Mouse (Mus musculus): ENCODE measurements around the gene Cyp1b1. TPM values are rescaled to one million over a fixed set of nuclear protein-coding genes. Genes with fewer than 3 reads are reported as not detected.

The Cyp1b1 gene
- total and polyA plus RNA-seq, 2 experiments: 0.34 to 0.37 TPM

- WGBS: 85% methylated on average over 7 of the region's 7 CpGs
- no peaks in the 10 kb centered on the region for H3K79me2 ChIP-seq (ENCODE audit: control insufficient read depth, insufficient read depth, low read length)
- no peaks in the 10 kb centered on the region for H3K36me3 ChIP-seq (ENCODE audit: control insufficient read depth, insufficient read depth, low read length)
- no peak for DNase-seq (ENCODE audit: extremely low read depth, low read depth, low spot score)
- H3K9ac ChIP-seq (ENCODE audit: low read depth, low read length): no peak overlapping the region
- no peaks in the 10 kb centered on the region for H3K27me3 ChIP-seq (ENCODE audit: control insufficient read depth, insufficient read depth, low read length)
- no peak overlapping the region for H3K4me3 ChIP-seq (ENCODE audit: insufficient read depth, low read depth, low read length)
- H3K27ac ChIP-seq (replicated peaks; ENCODE audit: insufficient read depth, low read depth, low read length): no peak overlapping the region
- no peak for TF ChIP-seq CTCF (IDR thresholded peaks at IDR 0.05; ENCODE audit: low read depth, low read length)
- H3K4me1 ChIP-seq (ENCODE audit: control insufficient read depth, insufficient read depth, low read length): no peaks in the 10 kb centered on the region
Measured at GRCm38 (mm10) chr17:79720681-79721080, 5.8 kb upstream of the Cyp1b1 start.

GRCm38 (mm10) chr17:79715649-79716143, 835 bp upstream of the Cyp1b1 start:
- peaks cover 17% of the 10 kb centered on the region for H3K27me3 ChIP-seq (ENCODE audit: control insufficient read depth, insufficient read depth, low read length)
- no peak overlapping the region for H3K9ac ChIP-seq (ENCODE audit: low read depth, low read length)
- H3K4me3 ChIP-seq (ENCODE audit: insufficient read depth, low read depth, low read length): peak overlapping the region; percentile 32; the same call in 1 of the 2 replicates
- TF ChIP-seq CTCF (IDR thresholded peaks at IDR 0.05; ENCODE audit: low read depth, low read length): peak; percentile 96
- TF ChIP-seq POLR2A (IDR thresholded peaks at IDR 0.05; ENCODE audit: extremely low read depth, insufficient read depth, low read length): no peak
- no peak overlapping the region for H3K27ac ChIP-seq (replicated peaks; ENCODE audit: insufficient read depth, low read depth, low read length)
- no peaks in the 10 kb centered on the region for H3K79me2 ChIP-seq (ENCODE audit: control insufficient read depth, insufficient read depth, low read length)
- H3K4me1 ChIP-seq (ENCODE audit: control insufficient read depth, insufficient read depth, low read length): peaks cover 3% of the 10 kb centered on the region; the same call in 1 of the 2 replicates
- DNase-seq (ENCODE audit: extremely low read depth, low read depth, low spot score): peak; percentile 67
- 1% methylated on average over 42 of the region's 42 CpGs for WGBS
- no peaks in the 10 kb centered on the region for H3K36me3 ChIP-seq (ENCODE audit: control insufficient read depth, insufficient read depth, low read length)

GRCm38 (mm10) chr17:79714368-79714895, 429 bp downstream of the Cyp1b1 start:
- H3K4me1 ChIP-seq (ENCODE audit: control insufficient read depth, insufficient read depth, low read length): peaks cover 3% of the 10 kb centered on the region; the same call in 1 of the 2 replicates
- H3K27me3 ChIP-seq (ENCODE audit: control insufficient read depth, insufficient read depth, low read length): peaks cover 21% of the 10 kb centered on the region
- H3K79me2 ChIP-seq (ENCODE audit: control insufficient read depth, insufficient read depth, low read length): no peaks in the 10 kb centered on the region
- 5% methylated on average over 16 of the region's 16 CpGs for WGBS
- no peak overlapping the region for H3K9ac ChIP-seq (ENCODE audit: low read depth, low read length)
- no peak overlapping the region for H3K27ac ChIP-seq (replicated peaks; ENCODE audit: insufficient read depth, low read depth, low read length)
- no peaks in the 10 kb centered on the region for H3K36me3 ChIP-seq (ENCODE audit: control insufficient read depth, insufficient read depth, low read length)
- TF ChIP-seq POLR2A (IDR thresholded peaks at IDR 0.05; ENCODE audit: extremely low read depth, insufficient read depth, low read length) (no peak), CTCF (IDR thresholded peaks at IDR 0.05; ENCODE audit: low read depth, low read length) (no peak)
- no peak overlapping the region for H3K4me3 ChIP-seq (ENCODE audit: insufficient read depth, low read depth, low read length)
- no peak for DNase-seq (ENCODE audit: extremely low read depth, low read depth, low spot score)

- H3K79me2 ChIP-seq (ENCODE audit: control insufficient read depth, insufficient read depth, low read length): no peaks in the 10 kb centered on the region
- H3K27me3 ChIP-seq (ENCODE audit: control insufficient read depth, insufficient read depth, low read length): peaks cover 21% of the 10 kb centered on the region
- H3K27ac ChIP-seq (replicated peaks; ENCODE audit: insufficient read depth, low read depth, low read length): no peak overlapping the region
- H3K9ac ChIP-seq (ENCODE audit: low read depth, low read length): 0 out of 2 replicates have a peak overlapping the region, but pooled peaks have one; percentile 23
- peak overlapping the region; percentile 39 for H3K4me3 ChIP-seq (ENCODE audit: insufficient read depth, low read depth, low read length)
- WGBS: 2% methylated on average over 63 of the region's 63 CpGs
- no peak for DNase-seq (ENCODE audit: extremely low read depth, low read depth, low spot score)
- TF ChIP-seq CTCF (IDR thresholded peaks at IDR 0.05; ENCODE audit: low read depth, low read length) (no peak), POLR2A (IDR thresholded peaks at IDR 0.05; ENCODE audit: extremely low read depth, insufficient read depth, low read length) (no peak)
- H3K36me3 ChIP-seq (ENCODE audit: control insufficient read depth, insufficient read depth, low read length): no peaks in the 10 kb centered on the region
- peaks cover 3% of the 10 kb centered on the region; the same call in 1 of the 2 replicates for H3K4me1 ChIP-seq (ENCODE audit: control insufficient read depth, insufficient read depth, low read length)
Measured at GRCm38 (mm10) chr17:79713643-79714367, 1.1 kb downstream of the Cyp1b1 start.

DNA sequence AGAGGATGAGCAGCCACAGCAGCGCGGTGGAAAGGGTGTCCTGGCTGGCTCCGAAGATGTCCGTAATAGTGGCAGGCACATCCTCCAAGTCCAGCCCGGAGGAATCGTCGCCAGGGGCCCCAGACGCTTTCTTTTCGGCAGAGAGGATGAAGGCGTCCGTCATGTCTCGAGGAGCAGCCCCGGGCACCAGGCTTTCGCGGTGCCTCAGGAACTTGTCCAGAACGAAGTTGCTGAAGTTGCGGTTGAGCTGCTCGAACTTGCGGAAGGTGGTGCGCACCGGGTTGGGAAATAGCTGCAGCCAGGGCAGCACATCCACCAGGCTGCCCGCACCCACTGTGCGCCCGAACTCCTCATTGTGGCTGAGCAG, 1.6 kb downstream of the Cyp1b1 start:
- Histone ChIP-seq H3K9ac (ENCODE audit: low read depth, low read length) (no peak overlapping the region), H3K27me3 (ENCODE audit: control insufficient read depth, insufficient read depth, low read length) (peaks cover 21% of the 10 kb centered on the region), H3K79me2 (ENCODE audit: control insufficient read depth, insufficient read depth, low read length) (no peaks in the 10 kb centered on the region), H3K36me3 (ENCODE audit: control insufficient read depth, insufficient read depth, low read length) (no peaks in the 10 kb centered on the region), H3K4me3 (ENCODE audit: insufficient read depth, low read depth, low read length) (peak overlapping the region; percentile 39), H3K4me1 (ENCODE audit: control insufficient read depth, insufficient read depth, low read length) (peaks cover 3% of the 10 kb centered on the region; the same call in 1 of the 2 replicates), H3K27ac (replicated peaks; ENCODE audit: insufficient read depth, low read depth, low read length) (no peak overlapping the region)
- DNase-seq (ENCODE audit: extremely low read depth, low read depth, low spot score): no peak
- TF ChIP-seq CTCF (IDR thresholded peaks at IDR 0.05; ENCODE audit: low read depth, low read length) (no peak), POLR2A (IDR thresholded peaks at IDR 0.05; ENCODE audit: extremely low read depth, insufficient read depth, low read length) (no peak)
- 3% methylated on average over 24 of the region's 24 CpGs for WGBS

DNA sequence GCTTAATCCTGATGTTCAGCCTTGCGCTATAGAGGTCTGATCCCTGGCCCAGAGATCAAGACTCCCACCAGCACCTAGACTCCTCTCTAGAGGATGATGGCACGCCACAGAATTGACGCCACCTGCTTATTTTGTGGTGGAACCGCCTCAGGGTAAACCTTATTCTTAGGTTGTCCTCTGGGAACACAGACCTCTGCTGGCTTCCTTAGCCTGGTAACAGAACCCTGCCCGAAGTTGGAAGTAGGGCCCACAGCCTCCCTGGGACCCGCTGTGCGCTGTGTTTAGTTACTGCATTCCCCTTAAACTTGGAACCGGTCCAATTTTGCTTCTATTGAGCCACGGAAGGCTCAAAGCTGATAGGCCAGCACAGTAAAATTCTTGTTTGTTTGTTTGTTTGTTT, 2.3 kb downstream of the Cyp1b1 start:
- H3K27me3 ChIP-seq (ENCODE audit: control insufficient read depth, insufficient read depth, low read length): peaks cover 21% of the 10 kb centered on the region
- H3K36me3 ChIP-seq (ENCODE audit: control insufficient read depth, insufficient read depth, low read length): no peaks in the 10 kb centered on the region
- no peak overlapping the region for H3K27ac ChIP-seq (replicated peaks; ENCODE audit: insufficient read depth, low read depth, low read length)
- DNase-seq (ENCODE audit: extremely low read depth, low read depth, low spot score): no peak
- H3K4me3 ChIP-seq (ENCODE audit: insufficient read depth, low read depth, low read length): no peak overlapping the region
- H3K79me2 ChIP-seq (ENCODE audit: control insufficient read depth, insufficient read depth, low read length): no peaks in the 10 kb centered on the region
- peaks cover 3% of the 10 kb centered on the region; the same call in 1 of the 2 replicates for H3K4me1 ChIP-seq (ENCODE audit: control insufficient read depth, insufficient read depth, low read length)
- 24% methylated on average over 9 of the region's 9 CpGs for WGBS
- H3K9ac ChIP-seq (ENCODE audit: low read depth, low read length): no peak overlapping the region
- TF ChIP-seq POLR2A (IDR thresholded peaks at IDR 0.05; ENCODE audit: extremely low read depth, insufficient read depth, low read length) (no peak), CTCF (IDR thresholded peaks at IDR 0.05; ENCODE audit: low read depth, low read length) (no peak)

Measured in liver, adult 2 months (tissue).